Mouse (Mus musculus) hindbrain, embryonic 10.5 days (tissue): ENCODE data around the gene Ddx6. TPM values are rescaled to one million over a fixed set of nuclear protein-coding genes. Genes with fewer than 3 reads are reported as not detected.

Experiments used
- DNase-seq: peaks from one replicate; pipeline ENCODE4 v3.0.0-alpha.2; 2017; ENCODE audit warnings: low spot score
- H3K27ac ChIP-seq: fragments of 300-500 bp; sonication (generic); 2 replicates; pipeline ENCODE4 v1.5.1; 2016; ENCODE audit warnings: mild to moderate bottlenecking, moderate library complexity
- H3K27me3 ChIP-seq: fragments of 300-500 bp; sonication (generic); 2 replicates; pipeline ENCODE4 v1.6.1; 2016; ENCODE audit warnings: mild to moderate bottlenecking; ENCODE audit not compliant: poor library complexity, insufficient read depth, severe bottlenecking
- H3K36me3 ChIP-seq: fragments of 300-500 bp; sonication (generic); 2 replicates; pipeline ENCODE4 v1.6.1; 2016; ENCODE audit warnings: mild to moderate bottlenecking, moderate library complexity
- H3K4me1 ChIP-seq: fragments of 300-500 bp; sonication (generic); replicated peaks from 2 replicates; pipeline ENCODE4 v1.6.1; 2016; ENCODE audit warnings: mild to moderate bottlenecking
- H3K4me3 ChIP-seq: fragments of 300-500 bp; sonication (generic); 2 replicates; pipeline ENCODE4 v1.5.1; 2016; ENCODE audit warnings: mild to moderate bottlenecking, moderate library complexity
- H3K9me3 ChIP-seq: fragments of 300-500 bp; sonication (generic); 2 replicates; pipeline ENCODE4 v1.6.1; 2016; ENCODE audit warnings: mild to moderate bottlenecking, moderate library complexity
- WGBS: fragments of 180-500 bp; shearing (Covaris S2); methylation state at CpG from one replicate; pipeline ENCODE4 v1.1.7; 2016; 5-methylcytosine and 5-hydroxymethylcytosine counted together
- polyA plus RNA-seq: library from polyadenylated mRNA; unstranded; fragments of >200 nt; fragmentation: Nextera tagmentation; extraction: Ambion mirVana; gene quantifications from 2 replicates; pipeline ENCODE4 v1.2.1, GENCODE M21; 2016

Ddx6 gene
- polyA plus RNA-seq, 1 experiment from 2014 or later = 16.8 TPM

DNA sequence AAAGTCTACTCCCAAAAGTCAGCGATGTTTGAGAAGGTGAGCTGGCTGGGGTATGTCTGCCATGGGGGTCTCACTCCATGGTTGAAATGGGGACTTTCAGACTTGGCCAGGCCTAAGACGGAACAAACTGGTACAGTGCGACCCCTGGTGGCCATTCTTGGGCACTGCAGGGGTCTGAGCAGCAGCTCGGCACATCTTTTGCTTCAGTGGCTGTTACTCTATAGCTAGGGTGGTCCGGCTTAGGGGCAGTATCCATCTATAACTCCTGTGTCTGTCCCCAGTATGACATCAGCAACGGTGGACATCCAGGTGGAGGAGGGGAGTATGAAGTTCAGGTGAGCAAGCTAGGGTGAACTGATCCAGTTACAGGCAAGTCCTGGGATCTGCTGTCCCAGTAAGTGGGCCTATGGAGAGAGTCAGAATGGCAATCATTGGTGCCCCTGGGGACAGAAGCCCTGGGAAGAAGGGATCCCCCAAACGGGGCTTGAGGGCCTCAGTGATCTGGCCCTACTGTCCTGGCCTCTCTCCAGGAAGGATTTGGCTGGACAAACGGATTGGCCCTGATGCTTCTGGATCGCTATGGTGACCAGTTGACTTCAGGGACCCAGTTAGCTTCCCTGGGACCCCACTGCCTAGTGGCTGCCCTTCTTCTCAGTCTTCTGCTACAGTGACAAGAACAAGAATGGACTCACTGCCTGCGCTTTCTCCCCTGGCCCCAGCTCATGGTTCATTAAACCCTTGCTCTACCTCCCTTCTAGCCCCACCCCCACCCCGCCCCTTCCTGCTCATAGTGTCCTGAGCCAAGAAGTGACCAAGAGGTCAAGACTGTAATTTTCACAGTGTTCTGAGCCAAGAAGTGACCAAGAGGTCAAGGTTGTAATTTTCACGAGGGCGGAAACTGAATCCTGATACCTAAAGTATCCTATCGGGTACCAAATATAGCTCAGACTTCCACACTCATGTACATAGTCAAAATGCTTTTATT is 80.9 kb downstream of the Ddx6 start:
- no peaks in the 10 kb centered on the region for H3K9me3 ChIP-seq
- 0 out of 2 replicates have a peak, but pooled peaks cover 4% of the 10 kb centered on the region for H3K27me3 ChIP-seq
- peak overlapping the region; percentile 66 for H3K27ac ChIP-seq
- no peak overlapping the region for H3K4me3 ChIP-seq
- H3K4me1 ChIP-seq = peaks cover 30% of the 10 kb centered on the region
- DNase-seq = peak; percentile 82
- peaks cover 50% of the 10 kb centered on the region for H3K36me3 ChIP-seq
- 34% methylated on average over 14 of the region's 14 CpGs for WGBS

DNA sequence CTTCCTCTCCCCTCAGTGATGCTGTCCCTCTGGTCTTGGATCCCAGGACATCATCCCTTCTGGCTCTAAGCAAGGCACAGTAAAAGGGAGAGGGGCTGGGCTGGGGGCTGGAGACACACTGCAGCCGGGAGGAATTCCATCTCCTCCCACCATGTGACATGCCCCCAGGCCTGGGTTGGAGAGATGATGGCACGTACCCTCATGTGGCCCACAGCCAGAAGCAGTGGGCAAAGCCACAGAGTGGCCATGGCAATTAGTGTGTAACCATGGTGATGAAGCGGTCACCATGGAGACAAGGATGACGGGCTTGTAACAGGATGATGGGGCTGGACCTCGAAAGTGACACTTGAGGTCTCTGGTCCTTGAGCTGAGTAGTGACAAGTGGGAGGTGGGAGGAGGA is 81.9 kb downstream of the Ddx6 start:
- no peaks in the 10 kb centered on the region for H3K9me3 ChIP-seq
- 0 out of 2 replicates have a peak overlapping the region, but pooled peaks have one; percentile 1 for H3K4me3 ChIP-seq
- peak; percentile 64 for DNase-seq
- H3K27me3 ChIP-seq = 0 out of 2 replicates have a peak, but pooled peaks cover 4% of the 10 kb centered on the region
- H3K36me3 ChIP-seq = peaks cover 60% of the 10 kb centered on the region
- H3K27ac ChIP-seq = peak overlapping the region; percentile 66; the same call in 1 of the 2 replicates
- peaks cover 30% of the 10 kb centered on the region for H3K4me1 ChIP-seq
- 50% methylated on average over 5 of the region's 5 CpGs for WGBS

DNA sequence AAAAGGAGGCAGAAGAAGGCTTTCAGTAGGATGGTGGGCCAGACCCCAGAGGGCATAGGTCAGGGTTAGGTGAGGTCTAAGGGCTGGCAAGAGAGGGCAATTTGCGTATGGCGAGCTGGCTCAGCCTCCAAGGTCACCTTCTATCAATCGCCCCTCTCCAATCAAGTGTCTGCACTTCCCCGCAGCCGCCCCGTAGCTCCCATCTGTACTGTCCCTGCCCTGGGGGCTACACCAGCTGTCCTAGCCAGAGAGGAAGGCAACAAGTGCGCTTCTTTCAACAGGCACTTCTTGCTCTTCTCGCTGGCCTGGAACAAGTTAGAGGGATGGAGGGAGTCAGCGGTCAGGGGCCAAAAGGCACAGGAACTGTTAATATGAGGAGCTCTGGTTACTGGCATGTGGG is 83.3 kb downstream of the Ddx6 start:
- peaks cover 73% of the 10 kb centered on the region for H3K36me3 ChIP-seq
- H3K27me3 ChIP-seq = no peaks in the 10 kb centered on the region
- H3K4me3 ChIP-seq = no peak overlapping the region
- peaks cover 30% of the 10 kb centered on the region for H3K4me1 ChIP-seq
- H3K9me3 ChIP-seq = no peaks in the 10 kb centered on the region
- peak; percentile 20 for DNase-seq
- WGBS = 69% methylated on average over 9 of the region's 9 CpGs
- no peak overlapping the region for H3K27ac ChIP-seq

Other genes starting within 250 kb of the Ddx6 start
- gene Vps11, start 243.2 kb upstream of the Ddx6 start, polyA plus RNA-seq = 30.9 and 34.8 TPM in 2 replicates
- gene Hyou1, start 225.4 kb upstream of the Ddx6 start, polyA plus RNA-seq = 35.8 and 39.4 TPM in 2 replicates
- gene Slc37a4, start 208.0 kb upstream of the Ddx6 start, polyA plus RNA-seq = 20.8 and 28.9 TPM in 2 replicates
- 1,836 and 2,161 TPM in 2 replicates for gene Rps25, start 197.8 kb upstream of the Ddx6 start, polyA plus RNA-seq
- 213 and 282 TPM in 2 replicates for gene Trappc4, start 197.3 kb upstream of the Ddx6 start, polyA plus RNA-seq
- 25.2 and 27.7 TPM in 2 replicates for gene Ccdc84, start 186.3 kb upstream of the Ddx6 start, polyA plus RNA-seq
- not detected in 2 replicates for gene Foxr1, start 163.8 kb upstream of the Ddx6 start, polyA plus RNA-seq
- gene Upk2, start 149.9 kb upstream of the Ddx6 start, polyA plus RNA-seq = 0.14 TPM in 1 of 2 replicates, not detected in the other
- gene Bcl9l, start 122.1 kb upstream of the Ddx6 start, polyA plus RNA-seq = 4.6 and 7.3 TPM in 2 replicates
- not detected in 2 replicates for gene Cxcr5, start 43.0 kb upstream of the Ddx6 start, polyA plus RNA-seq
- gene Treh, start 68.3 kb downstream of the Ddx6 start, polyA plus RNA-seq = not detected in 2 replicates
- 45.4 and 49.5 TPM in 2 replicates for gene Phldb1, start 130.3 kb downstream of the Ddx6 start, polyA plus RNA-seq
- 154 and 170 TPM in 2 replicates for gene Arcn1, start 163.0 kb downstream of the Ddx6 start, polyA plus RNA-seq
- 124 and 152 TPM in 2 replicates for gene Ift46, start 163.0 kb downstream of the Ddx6 start, polyA plus RNA-seq
- gene Tmem25, start 194.4 kb downstream of the Ddx6 start, polyA plus RNA-seq = 2.6 and 3.2 TPM in 2 replicates
- gene Ttc36, start 198.2 kb downstream of the Ddx6 start, polyA plus RNA-seq = 0.75 TPM in 1 of 2 replicates, not detected in the other